Mouse (Mus musculus) urinary bladder, postnatal 10 days (tissue): ENCODE measurements around the gene Ppp1r32.
A peak's percentile ranks its signal among the peaks of the same experiment; 100 is the strongest.

ENCODE experiments used
- DNase-seq: peaks from one replicate; pipeline ENCODE4 v3.0.0; 2022; ENCODE audit warnings: low spot score

The Ppp1r32 gene

DNA sequence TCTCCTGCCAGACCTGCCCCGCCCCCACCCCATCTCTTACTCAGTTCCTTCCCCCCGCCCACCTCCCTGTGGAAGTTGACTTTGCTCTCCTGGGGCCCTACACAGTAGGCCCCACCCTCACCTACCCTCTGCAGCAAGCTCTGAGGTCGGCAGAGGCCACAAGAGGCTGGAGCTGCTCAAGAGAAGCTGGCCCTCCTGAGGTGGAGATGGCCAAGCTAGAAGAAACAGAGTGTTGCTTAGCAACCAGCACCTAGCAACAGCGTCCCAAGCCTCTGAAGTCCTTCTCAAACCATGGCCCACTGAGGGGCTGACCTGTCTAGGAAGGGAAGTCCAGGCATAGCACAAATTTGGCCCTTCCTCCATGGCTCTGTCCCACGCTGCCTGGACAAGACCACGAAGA lies at the start of gene Ppp1r32:
Gene Ppp1r32 (minus strand): TSS at position 226 of the 400 bp plus-strand sequence.
- DNase-seq: no peak

DNA sequence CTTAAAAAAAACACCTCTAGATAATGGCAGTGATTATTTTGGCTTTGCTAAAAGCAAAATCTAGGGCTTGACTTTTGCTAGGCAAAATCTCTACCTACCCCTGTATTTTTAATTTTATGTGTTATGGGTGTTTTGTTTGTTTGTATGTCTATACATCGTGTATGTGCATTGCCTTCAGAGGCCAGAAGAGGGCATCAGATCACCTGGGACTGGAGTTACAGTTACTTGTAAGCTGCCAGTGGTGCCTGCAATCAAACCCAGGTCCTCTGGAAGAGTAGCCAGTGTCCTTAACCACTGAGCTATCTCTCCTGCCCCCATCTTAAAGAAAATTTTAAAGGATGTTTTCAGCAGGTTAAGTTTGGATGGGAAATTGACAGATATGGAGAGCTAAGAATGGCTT lies 47.4 kb upstream of the Ppp1r32 start:
- DNase-seq: no peak

DNA sequence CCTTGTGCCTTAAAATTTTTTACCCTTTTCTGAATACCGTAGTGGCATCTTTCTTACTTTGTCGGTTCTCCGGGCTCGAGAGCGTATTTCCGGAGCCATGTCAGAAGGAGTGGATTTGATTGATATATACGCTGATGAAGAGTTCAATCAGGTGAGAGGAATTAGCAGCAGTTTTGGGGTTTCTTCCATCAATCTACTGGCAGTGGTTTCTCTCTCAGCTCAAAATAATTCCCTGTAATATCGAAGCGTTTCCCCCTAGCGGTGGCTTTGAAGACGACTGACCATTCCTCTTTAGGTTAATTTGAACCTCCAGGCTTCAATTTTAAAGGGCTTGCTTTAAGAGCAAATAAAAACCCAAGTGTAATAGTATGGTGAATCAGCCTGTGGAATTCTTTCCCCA lies 43.2 kb upstream of the Ppp1r32 start, which contains the start of gene Sdhaf2:
Gene Sdhaf2 (minus strand): TSS at position 233 of the 400 bp plus-strand sequence.
- no peak for DNase-seq

DNA sequence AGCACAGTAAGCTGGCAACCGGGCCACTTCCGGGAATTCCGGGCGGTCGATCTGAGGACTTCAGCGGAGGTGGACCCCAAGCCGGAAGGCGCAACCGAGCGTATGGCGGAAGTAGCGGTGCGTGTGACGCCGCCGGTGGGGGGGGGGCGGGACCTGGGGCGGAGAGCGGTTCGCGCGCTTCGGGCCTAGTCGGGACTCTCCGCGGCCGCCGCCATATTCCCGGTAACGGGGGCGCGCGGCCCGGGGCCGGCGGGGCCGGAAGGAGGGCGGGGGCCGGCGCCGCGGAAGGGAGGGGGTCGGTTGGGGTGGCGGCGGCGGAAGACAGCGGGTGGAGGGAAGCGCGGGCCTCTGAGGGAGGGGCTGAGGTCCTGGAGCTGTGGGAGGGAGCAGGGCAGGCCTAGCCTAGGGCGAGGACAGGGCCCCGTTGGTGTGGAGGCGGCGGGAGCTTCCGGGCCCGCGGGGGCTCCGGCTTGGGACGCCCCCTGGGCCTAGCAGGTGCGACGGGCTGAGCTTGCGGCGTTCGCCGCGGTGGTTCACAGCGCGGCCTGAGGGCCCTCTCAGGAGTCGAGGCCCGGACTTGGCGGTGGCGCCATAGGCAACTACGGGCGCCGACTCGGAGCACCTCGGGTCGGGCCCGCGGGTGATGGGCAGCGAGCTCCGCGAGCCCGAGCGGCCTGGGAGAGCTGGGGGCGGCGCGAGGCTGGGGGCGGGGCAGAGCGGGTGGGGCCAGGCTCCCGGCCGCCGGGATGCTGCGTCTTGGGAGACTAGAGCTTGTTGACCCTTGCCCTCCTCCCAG lies 42.6 kb upstream of the Ppp1r32 start, which contains the start of gene Cpsf7:
Gene Cpsf7 (plus strand): TSS at position 161 of the 796 bp plus-strand sequence.
- peak; percentile 51 for DNase-seq

DNA sequence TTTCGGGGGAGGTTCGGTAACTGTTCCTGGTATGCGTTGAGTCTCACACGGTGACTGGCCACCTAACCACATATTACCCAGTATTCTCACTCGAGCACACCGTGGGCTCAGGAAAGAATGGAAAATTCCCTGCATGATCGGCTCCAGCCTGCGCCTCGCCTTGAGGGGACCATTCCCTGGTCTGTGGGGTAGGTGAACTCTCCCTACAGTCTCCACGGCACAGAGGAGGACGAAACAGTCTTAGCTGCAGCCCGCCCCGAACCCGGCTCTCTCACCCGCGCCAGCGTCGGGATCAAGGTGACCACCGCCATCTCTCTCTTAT lies 42.0 kb upstream of the Ppp1r32 start:
- DNase-seq: no peak

DNA sequence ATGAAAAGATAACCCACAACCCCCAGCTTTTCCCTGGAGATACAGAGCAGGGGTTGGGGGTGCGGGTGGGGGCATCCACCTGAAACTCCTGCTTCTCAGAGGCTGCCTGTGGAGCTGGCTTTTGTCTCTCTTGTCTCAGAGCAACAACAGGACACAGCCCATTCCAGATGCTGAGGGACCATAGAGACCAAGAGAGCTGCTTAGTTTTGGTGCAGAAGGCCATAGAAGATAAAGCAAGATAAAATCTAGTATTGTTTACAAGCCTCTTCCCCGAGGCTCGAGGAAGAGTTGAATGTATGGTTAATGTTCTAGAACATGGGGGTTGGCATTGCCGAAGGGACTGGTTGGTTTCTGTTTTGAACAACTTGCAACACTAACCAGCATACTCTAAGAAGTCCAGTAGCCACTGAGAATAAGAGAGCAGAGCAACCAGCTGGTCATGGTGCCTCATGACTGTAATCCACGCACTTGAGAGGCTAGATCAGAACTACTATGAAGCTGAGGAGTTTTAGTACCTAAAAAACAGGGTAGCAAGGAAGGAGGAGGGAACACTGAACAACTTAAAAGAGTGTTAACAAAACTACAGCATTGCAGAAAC lies 40.9 kb upstream of the Ppp1r32 start:
- no peak for DNase-seq

DNA sequence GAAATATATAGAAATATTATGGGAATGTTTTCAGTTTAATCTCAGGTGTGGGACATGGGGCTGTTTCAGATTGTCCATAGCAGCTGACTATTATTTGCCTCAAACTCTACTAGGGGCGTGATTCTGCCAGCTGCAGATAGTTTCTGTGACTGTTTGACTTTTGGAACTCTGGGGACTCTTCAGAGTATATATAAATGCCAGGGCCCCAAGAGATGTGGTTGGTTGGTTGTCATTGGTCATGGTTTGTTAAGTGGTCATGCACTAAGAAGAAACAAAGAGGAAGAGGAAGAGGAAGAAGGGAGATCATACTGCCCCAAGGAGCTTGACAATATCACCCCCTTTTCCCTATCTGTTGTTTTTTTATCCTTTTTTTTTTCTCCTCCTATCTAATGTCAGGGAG lies 39.2 kb upstream of the Ppp1r32 start:
- DNase-seq: no peak

DNA sequence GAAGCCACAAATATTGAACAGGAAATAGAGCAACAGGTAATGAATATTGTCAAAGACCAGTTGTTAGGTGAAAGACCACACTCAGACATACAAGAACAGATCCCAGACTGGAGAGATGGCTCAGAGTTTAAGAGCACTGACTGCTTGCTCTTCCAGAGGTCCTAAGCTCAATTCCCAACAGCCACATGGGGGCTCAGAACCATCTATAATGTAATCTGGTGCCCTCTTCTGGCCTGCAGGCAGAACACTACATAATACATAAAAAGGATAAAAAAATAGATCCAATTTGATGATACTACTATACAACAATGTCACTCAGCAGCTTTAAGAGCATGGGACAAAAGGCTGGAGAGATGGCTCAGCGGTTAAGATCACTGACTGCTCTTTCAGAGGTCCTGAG lies 37.6 kb upstream of the Ppp1r32 start:
- DNase-seq: no peak

DNA sequence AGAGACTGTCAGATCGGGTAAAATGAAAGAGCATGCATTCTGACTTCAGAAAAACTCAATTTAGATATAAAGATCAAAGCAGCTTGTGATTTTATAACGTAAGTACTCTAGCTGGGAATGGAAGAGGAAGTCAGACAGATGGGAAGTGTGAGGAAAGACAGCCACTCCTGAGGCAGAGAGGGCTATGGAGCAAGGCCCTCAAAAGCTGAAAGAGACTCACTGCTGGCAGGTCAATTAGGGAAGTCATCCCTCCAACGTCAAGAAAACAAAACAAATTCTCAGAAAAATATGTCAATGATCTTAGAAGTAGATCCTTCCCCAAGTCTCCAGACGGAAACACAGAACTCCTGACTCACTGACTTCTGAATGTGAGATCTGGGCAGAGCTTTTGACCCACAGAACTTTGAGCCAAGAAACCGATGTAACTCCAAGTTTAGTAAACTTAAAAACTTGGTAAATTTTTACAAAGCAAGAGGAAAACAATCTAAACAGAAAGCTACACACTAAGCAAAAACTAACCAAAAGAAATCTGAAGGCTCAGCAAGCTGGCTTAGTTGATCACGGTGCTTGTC lies 28.1 kb upstream of the Ppp1r32 start:
- DNase-seq: no peak

DNA sequence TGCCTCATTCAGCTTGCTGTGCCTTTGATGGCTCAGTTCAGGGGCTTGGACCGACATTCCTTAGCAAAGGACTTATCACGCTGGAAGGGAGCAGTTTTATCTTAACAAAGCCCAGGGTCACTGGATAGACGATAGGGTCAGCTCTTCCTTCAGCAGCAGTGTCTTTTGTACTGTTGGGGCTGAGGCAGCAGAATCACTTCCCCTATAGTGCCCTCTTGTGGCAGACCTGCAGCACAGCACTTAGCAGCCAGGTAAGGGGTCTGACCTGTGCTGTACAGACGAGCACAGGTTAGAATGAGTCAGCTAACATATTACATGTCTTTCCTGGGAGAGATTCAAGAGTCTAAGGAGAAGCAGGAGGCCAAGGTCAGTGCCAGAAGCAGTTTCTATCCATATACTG lies 19.8 kb upstream of the Ppp1r32 start:
- DNase-seq: no peak

DNA sequence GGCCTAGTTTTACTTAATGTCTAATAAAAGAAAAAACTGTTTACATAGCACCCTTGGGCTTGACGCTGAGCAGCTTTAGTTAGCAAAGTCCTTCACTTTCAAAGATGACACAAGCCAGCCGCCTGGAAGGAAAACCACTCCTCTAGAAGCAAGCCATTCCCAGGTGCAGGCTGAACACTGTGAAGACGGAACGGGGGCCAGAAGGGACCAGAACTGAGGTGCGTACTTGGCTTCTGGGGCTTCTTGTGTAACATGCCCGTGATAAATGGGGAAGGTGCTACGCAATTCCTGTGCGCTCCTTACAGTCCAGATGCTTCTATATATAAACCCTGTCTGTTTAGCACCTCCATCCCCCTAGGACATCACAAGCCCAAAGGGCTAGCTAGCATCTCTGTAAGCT lies 17.9 kb upstream of the Ppp1r32 start:
- DNase-seq: no peak

DNA sequence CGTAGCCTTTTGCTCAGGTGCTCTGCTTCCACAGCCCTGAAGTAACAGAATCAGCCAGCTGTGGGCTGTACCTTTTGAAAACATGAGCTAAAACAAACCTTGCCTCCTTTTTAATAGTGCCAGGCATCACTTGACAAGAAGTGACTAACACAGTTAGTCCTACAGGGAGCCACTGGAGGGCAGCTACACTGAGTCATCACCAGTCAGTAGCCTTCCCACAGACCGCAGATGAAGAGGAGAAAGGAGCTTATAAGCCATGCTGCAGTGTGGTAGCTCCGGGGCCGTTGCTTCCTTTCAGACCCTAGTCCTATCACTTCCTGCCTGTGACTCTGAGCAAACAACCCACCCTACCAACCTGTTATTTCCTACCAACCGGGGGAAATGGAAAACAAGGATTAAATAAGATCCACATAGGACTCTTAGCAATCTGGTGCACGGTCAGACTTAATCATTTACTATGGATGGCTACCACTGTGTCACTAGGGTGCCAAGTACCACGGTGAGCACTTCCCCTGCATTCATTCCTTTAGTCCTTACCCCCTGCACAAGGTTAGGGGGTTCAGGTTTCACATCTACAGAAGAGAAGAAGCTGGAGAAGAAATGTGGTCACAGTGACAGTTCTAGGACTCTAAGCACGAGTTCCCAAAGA lies 14.9 kb upstream of the Ppp1r32 start:
- no peak for DNase-seq

DNA sequence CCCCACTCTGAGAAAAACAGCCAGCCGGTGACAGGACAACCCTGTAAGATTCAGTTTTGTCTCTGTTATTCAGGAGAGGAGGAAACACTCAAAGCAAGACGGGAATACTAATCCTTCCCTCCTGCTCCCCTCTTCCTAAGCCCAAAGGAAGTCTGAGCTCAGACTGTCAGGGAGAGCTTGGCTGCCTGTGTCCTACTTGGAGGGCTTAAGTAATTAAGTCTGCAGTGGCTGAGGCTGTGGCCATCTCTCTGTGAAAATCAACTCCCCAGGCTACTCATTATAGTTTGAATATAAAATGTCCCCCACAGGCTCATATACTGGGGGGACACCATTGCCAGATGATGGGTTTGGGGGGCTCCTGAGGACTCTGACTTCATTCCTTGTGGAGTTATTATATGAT lies 14.2 kb upstream of the Ppp1r32 start:
- no peak for DNase-seq

DNA sequence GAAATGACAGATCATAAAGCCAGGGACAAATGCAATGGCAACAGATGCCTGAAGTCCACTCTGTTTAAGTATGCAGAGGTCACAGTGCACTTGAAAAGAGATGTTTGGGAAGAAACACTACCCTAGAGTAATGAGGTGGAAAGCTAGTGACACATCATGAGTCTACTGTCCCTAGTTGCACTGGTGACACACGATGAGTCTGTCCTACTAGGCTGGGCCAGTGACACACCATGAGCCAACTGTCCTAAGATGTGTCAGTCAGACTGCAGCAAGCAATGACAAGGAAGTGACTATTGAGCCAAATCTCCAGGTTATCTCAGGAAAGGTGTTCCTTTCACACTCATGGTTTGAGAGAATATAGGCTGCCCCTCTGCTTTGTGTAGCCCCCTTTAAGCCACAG lies 12.9 kb upstream of the Ppp1r32 start:
- DNase-seq: no peak

DNA sequence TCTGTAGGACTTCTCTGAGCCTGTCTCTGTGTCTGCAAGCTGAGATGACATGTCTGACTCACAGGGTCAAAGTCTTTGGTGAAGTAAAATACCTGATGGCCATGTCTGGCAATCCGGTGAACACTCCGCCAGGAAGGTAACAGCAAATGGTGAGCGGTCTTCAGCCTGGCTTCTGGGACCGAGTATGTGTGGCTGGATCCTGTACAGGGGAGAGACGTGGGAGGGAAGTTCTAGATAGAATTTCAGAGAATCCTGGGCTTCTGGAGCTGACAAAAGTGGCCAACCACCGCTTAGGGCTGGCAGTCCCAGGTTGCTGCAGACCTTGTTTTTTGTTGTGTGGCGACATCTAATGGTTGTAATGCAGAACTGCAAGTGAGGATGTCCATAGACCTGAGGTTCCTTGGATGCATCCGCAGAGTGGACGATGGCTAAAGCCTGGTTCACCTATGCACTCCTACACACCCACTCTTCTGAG lies 3.6 kb upstream of the Ppp1r32 start:
- no peak for DNase-seq

DNA sequence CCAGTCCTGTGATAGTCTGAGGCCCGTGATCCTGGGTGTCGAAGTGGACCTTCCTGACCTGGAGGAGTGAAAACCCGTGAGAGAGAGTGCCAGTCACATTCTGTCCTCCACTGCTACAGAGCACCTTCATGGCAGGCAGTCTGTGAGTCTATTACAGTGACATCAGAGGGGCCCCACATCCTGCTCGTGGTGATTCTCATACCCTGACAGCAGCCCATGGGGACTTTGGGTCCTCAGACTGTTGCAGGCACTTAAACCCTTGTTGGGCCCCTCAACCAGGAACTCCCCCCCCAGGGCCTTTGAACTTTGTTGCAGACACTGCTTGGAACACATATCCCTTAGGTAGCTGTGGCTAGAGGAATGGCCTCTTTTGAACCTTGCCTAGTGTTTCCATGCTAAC lies 3.2 kb downstream of the Ppp1r32 start:
- no peak for DNase-seq

DNA sequence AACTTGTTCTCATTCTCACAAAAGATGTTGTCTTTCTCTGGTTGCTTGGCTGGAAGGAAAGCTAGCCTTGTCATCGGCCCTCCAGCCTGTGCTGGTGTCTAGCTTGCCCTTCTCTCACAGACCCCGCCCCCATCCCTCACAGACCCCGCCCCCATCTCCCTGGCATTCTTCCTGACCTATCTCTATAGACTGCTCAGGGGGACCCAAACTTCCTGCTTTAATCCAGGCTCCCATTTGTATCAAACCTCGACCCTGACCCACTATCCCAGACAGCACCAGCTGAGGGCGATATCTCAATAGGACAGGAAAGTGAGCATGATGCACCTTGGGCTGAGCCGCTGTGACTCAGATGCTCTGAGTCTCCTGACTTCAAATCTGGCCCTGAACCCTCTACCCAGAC lies 8.9 kb downstream of the Ppp1r32 start:
- DNase-seq: no peak

DNA sequence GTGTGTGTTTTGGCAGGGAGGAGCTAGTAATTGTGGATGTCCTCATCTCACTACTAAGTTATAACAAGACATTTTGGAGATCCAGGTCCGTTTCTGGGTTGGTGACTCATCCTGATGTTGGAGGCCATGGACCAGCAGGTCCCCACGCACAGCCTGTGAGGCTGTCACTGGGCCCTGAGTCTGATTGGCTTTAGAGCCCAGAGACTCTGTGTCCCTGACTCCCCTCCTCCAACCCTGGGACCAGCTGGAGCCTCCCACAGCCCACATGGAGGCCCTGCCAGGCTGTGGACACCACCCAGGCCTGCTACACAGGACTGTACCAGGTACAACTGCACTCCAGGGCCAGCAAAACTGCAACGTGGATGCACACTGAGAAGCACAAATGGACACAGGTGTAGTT lies 9.8 kb downstream of the Ppp1r32 start:
- DNase-seq: no peak

DNA sequence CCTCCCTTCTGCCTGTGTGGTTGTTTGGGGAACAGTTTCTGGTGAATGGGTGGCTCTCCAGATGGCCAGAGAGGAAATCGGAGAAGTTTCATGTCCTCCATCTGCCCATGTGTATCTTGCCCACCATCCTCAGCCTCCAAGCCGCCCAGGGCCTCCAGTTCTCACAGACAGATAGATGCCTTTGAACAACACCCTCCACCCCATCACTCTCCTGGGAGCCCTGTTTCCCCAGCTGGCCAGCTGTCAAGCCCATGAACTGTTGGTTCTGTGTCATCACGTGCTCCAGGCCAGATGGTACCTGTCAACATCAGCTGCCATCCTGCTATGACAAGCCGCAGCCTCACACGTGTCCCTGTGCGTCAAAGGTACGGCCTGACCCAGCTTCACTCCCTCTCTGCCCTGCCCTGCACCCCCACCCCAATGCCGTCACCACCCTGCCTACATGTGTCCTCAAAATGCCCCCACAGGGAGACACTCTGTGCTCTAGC lies 13.5 kb downstream of the Ppp1r32 start:
- DNase-seq: no peak

DNA sequence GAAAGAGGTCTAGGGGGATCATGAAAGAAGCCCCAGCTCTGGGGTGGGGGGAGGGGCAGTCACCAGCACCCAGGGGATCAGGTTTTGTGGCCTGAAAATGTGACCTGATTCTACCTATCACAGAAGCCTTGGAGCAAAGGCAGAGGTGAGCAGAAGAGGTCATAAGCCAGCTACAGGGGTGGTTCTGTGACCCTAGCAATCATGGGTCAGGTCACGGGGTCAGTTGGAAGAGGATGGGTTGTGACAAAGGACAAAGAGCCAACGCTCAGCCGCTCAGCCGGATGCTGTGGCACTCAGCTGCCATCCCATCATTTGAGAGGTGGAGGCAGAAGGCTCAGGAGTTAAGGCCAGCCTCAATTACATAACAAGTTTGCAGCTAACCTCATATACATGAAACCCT lies 18.3 kb downstream of the Ppp1r32 start:
- DNase-seq: no peak

DNA sequence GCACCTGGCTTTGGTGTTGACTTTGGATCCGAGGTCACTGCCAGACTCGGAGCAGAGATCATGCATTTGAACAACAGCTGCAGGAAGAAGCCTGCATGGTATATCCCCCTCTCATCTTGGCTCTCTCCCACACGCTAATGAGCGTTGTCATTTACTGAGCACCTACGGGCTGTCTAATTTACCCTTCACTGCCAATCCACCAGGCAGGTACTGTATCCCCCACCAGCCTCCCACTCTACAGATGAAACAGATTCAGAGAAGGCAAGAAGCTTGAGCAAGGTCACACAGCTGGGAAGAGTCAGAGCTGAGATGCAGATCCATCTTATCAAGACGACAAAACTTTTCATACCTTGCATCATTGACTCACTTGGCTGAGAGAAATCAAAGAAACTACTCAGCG lies 21.1 kb downstream of the Ppp1r32 start:
- no peak for DNase-seq

DNA sequence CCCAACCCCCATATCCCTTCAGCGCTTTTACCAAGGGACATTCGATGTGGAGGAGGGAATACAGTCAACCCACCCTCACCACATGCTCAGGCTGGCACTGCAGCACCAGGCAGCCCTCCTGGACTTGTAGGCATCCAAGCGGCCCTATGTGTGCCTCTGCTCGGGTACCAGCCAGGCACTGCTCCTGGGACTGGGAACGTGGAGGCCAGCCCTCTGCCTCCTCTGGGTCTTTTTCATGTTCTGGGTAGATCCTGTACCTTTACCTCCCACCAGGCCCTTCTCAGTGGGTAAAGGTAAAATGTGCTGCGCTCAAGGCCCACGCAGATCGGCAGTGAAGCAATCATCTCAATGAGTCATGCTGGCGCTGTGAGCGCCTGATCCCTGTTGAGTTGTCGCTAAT lies 22.8 kb downstream of the Ppp1r32 start:
- no peak for DNase-seq

DNA sequence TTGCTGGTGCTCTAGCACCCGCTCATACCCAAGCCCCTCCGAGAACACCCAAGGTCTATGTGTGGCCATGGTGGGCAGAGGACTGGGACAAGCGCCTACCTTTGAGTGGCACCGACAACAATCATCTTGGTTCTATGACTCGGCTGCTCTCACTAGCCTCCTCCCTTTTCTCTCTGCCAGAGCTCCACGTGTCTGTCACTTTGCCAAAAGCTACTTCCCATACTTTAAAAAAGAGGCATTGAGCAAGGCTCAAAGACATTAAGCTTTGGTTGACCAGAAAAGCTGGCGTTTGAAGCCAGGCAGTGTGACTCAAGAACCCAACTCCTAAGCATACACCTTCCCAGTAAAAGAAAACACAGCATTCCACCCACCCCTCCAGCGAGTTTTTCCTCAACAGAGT lies 24.6 kb downstream of the Ppp1r32 start:
- DNase-seq: no peak
